Mouse (Mus musculus): Measurements from ENCODE around the gene Ccdc188.

The Ccdc188 gene

DNA sequence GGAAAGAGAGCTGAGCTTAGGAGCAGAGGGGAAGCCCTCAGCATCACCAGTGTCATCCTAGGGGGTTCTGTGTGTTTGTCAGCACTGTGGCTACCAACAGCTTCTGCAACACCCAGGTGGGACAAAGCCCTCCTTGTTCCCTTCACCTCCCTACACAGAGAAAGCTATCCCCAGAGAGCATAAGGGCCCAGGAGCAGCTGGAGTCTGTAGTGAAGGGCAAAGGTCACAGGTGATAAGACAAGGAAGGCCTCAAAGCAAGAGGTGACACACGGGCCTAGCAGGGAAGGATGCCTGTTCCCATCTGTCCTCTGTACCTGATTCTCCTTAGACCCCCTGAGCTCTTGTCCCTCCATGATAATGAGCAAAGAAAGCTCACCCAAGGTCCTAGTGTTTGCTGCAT lies 16.1 kb upstream of the Ccdc188 start:
- DNase-seq (ENCODE audit: extremely low spot score) = no peak

DNA sequence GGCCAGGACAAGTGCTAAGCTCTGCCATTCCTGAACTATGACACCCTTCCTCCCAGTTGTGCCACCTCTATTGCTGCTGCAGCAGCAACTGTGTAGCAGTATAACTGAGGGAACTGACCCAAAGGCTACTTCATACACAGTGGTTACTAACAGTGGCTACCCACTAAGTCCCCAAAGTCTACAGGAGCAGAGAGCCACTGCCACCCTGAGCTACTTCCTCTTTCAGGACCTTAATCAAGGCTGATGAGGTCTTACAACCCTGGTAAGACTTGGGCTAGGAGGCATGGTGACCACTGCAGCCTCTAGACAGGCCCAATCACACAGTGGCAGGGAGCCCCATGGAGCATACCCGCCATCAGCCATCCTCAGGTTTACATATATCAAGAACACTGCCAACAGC lies 15.6 kb upstream of the Ccdc188 start:
- DNase-seq (ENCODE audit: extremely low spot score) = no peak

DNA sequence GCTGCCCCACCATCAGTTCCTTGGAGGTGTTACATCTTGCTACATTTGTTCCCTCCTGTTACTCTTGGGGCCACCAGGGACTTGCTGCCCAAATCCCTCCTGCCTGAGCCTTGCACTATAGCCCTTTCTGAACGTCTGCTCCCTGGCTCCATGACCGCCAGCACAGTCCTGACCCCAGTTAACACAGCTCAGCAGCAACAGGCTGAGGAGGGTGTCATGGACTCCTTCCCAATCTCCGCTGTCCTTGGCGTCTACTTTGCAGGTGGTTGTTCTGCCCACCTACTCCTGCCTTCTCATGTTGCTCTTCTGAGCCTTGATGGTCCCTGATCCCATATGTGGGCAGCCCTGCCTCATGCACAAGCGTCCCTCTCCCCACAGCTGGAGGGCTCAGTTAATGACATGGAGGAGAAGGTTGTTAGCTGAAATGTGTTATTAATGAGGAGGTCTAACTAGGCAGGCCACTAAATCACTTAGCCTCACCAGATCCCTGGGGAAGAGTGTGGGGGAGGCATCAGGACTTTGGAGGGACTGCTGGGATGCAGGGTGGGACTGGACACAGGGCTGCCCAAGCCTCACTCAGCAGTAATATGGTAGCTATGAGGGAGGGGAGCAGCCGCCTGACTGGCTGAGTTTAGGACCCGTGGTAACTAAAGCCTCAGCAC lies 14.1 kb upstream of the Ccdc188 start:
- DNase-seq (ENCODE audit: extremely low spot score) = no peak

DNA sequence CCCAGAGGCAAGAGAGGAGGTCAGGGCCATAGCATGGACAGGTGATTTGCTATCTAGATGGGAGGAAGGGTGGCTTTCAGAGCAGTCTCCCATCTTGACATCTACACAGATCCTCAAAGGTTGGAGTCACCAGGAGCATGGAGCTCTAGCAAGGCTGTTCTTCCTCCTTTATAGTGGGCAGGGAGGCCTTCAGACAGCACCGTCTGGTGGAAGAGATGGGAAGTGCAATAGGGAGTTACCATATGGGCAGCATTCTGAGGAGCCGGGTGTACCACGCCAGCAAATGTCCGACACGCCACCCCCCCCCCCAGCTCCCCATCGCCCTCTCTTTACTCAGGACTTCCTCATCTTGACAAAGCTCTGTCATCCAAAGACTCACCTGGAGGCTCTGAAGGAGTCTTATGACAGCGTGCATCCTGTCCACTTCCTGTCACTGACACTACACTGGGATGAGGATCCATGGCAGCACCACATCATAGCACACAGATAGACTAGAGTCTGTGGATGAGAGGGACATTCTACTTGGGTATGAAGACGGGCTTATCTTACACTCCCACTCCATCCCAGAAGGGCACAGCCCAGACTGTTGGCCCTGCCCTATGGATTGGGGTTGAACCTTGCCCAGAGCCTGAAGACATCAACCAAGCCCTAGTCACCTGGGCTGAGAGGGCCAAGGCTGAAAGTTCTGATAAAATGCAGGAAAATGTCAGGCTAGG lies 6.8 kb upstream of the Ccdc188 start:
- peak; percentile 61 for DNase-seq (ENCODE audit: extremely low spot score)

DNA sequence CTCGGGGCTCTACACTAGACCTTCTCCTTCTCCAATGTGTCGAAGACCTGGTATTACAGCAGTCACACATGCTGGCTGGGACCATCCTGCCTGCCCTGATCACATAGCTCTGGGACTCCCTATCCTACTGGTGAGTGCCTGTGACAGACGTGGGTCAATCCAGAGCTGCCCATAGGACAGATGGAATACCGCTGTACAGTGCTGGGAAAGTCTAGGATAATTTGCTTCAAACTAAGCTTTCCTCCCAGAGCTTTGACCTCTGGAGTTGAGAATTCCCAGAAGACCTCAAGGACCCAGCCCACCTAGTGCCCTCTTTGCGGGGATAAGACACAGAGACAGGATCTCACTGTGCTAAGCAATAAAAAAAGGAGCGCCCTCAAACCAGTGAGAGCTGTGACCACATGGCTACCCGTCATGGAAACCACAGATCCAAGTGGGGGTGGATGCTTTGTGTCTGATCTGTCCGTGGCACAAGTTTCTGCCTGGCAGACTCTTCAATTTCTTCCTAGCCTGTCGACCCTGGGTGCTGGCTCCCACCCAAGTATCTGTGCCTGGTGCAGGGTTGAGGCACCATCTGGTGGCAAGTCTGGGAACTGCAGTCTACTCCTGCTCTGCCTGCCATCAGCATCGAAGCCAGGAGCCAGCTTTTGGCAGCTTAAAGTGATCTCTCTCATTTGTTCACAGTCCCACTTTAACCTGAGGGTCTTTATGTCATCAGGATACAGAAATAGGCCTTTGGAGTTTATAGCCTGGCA lies 6.1 kb upstream of the Ccdc188 start:
- peak; percentile 83 for DNase-seq (ENCODE audit: extremely low spot score)

DNA sequence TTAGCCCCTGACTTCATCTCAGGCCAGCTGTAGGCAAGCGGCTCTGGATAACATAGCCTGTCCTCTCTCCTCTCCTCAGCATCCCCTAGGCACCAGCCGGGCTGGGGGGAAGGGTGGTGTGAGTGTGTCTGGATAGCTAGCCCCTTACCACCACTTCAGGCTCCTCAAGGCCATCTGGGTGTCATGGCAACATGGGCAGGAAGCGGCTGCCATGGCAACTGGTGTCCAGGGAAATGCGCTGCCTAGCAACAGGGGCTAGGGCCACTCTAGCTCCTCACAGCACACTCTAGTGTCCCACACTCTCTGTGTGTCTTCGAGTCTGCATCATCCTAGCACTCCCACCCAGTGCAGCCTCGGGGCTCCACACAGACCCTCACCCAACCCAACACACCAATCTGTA lies 4.0 kb upstream of the Ccdc188 start:
- peak; percentile 72 for DNase-seq (ENCODE audit: extremely low spot score)

DNA sequence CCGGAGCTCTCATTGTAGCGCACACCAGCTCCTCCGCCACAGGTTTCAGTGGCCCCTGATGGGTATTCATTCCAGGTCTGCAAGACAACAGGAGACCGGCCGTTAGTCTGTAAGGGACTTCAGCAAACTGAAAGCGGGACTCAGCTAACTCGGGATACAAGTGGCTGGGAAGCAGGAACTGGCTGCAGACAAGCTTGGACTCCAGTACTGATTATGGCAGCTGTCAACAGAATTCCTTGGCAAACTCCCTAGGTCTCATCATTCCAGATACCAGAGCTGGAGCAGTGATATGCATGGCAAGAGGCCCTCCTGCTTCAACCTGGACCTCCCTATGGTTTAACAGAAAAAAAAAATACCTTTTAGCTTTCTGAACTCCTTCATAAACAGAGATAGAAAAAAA lies 2.8 kb upstream of the Ccdc188 start:
- no peak for DNase-seq (ENCODE audit: extremely low spot score)

DNA sequence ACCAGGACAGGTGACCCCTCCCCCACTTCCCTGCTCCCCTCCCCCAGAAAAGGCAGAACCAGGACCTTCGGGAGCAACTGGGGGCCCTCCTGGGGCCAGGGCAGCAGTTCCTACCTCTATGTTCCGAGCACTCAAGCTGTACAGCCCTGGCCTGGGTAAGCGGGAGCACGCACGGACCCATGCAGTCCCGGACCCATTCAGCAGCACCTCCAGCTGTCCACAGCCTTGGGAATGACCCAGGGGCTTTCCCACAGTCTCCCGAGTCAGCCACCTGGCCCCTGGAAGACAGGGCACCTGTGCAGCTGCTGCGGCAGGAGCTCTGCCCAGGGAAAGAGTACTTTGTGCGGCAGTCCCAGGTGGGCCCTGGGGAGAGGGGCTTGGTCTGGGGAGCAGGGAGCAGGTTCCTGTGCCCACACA lies 909 bp downstream of the Ccdc188 start:
- DNase-seq (ENCODE audit: extremely low spot score) = no peak

DNA sequence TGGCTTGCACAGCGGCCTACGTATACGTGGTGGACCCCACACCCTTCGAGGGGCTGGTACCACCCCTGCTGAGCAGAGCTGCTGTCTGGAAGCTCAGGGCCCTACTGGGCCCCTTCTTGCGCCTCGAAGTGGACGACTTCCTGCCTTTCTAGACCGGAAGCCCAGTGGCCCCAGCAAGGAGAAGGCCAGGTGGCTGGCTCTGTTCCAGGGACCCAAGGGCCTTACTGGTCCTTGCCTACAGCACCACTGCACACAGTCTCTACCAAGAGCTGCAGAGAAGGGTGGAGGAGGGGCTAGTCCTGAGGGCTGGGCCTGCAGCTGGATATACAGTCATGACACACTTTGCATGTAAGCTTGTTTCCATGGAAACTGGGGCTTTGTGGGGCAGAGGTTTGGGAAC lies 2.3 kb downstream of the Ccdc188 start:
- DNase-seq (ENCODE audit: extremely low spot score) = no peak

DNA sequence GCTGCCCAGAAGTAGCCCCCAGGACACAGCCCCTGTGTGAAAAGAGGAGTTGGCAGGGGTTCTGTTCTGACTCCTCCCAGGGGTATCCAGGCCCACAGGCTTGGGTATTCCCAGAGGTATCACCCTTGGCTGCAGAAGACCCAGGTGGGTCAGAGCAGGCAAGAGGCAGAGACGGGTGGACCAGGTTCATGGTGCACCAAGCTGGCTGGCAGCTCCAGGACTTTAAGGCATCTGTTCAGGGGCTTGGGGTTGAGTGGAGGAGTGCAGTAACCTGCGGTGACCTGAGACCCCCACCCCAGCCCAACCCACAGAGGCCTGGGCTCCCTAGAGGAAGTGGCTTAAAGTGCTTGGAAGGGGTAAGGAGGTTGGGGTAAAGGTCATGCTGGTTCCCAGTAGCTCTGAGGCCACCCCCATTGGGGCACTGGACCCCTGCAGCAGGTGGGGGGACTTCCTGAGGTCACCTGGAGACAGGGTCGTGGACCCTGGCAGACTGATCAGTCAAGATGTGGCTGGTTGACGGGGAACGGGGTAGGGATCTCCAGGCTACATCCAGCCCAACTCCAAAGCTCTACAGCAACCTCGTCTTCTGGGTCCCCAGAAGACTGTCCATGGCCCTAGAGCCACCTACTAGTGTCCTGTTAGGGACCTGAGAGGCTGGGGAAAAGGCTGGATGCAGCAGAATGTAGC lies 3.3 kb downstream of the Ccdc188 start:
- DNase-seq (ENCODE audit: extremely low spot score) = no peak

DNA sequence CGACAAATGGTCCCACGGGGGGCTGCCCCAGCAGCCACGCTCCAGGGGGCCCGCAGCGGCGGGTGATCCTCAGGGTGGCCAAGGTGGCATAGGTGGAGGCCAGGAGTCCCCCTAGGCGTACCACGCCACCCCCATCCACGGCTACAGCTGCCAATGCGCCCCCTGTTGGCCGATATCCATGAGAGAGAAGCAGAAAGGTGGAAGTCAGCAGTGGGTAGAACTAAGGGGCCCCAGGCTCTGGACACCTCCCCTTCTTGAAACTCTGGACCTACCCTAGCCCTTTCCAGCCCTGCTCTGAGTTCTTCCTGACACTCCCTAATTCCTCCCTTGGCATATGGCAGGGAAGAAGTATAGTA lies 3.8 kb downstream of the Ccdc188 start:
- no peak for DNase-seq (ENCODE audit: extremely low spot score)

DNA sequence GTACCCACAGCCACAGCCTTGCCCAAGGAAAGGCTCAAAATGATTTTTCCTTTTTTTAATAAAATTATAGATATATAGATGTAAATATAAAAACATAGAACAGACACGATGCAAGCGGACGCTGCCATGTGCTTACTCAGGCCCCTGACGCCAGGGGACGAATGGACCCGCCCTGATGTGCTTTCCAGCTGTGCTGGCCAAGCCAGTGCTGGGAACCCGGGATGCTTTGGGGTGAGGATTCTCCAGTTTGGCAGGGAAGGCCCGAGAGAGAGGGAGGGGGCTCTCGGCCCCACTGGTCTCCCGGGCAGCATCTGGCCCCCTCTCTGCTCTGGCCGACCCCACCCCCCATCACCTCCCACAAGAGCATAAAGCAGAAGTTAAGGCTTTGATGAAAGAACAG lies 4.5 kb downstream of the Ccdc188 start:
- no peak for DNase-seq (ENCODE audit: extremely low spot score)

DNA sequence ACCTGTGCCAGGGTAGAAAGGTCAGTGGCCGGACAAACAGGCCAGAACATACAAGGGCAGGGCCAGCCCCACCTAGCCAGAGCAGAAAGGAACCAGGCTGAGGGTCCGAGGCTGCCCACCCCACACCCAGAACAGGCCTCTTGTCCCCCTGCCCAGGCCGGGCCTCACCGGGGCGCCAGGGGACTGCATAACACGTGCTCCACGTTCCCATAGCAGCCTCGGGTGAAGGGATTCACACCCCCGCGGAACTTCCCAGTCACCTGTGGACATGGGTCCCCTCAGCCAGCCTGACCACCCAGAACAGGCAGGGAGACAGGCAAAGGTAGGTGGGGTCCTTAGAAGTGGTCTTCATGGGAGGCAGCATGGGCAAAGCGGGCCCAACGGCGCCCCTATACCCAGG lies 9.5 kb downstream of the Ccdc188 start:
- no peak for DNase-seq (ENCODE audit: extremely low spot score)

DNA sequence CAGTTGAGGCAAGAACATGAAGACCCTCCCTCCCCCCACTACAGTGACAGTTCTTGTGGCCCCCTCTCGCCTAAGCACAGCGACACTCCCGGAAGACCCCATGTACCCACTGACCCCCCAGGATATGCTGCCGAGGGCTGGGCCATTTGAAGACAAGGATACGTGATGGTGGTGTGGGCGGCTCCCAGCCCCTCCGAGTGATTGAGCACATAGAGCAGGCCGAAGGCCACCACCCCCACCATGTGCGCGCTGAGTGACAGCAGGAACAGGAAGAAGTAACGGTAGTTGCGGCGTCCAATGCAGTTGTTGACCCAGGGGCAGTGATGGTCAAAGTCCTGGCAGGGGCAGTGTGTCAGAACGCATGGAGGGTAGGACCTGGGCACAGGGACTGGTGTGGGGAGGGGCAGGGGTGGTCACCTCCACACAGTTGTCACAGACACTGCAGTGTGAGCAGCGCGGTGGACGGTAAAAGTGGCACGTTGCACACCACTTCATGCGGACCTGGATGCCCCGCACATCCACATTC lies 10.3 kb downstream of the Ccdc188 start:
- no peak for DNase-seq (ENCODE audit: extremely low spot score)

DNA sequence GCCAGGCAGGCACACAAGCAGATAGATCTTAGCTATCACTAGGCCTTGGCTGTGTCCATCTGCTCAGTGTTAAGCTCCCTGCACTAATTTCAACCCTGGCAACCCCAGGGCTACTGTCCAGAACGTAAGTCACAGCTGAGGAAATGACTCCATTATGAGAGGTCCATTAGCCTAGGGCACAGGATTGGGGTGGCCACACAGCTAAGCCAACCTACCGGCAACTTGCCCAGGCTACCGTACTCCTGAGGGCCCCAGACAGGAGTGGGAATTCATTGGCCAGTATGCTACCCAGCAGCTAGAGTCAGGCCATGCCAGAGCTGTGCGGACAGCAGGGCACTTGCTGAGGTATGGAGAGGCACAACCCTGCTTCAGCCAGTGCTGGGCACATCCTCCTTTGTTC lies 11.2 kb downstream of the Ccdc188 start:
- DNase-seq (ENCODE audit: extremely low spot score) = no peak

DNA sequence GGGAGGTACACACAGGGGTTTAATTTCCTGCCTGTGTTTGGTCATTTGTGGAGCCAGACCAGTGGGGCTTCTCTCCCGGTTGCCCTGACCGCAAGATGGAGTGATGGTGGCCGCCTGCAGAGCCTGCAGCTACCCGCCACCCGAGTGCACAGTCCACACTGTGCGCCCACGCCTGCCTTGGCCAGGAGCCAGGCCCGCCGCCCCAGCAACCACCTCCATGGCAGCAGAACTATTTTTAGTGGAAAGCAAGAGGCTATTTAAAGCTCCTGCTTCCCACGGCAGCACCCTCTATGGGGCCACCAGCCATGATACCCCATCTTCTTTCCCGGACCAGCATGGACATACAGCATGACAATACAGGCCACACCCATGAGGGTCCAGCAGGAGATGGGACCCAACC lies 11.9 kb downstream of the Ccdc188 start:
- DNase-seq (ENCODE audit: extremely low spot score) = no peak

DNA sequence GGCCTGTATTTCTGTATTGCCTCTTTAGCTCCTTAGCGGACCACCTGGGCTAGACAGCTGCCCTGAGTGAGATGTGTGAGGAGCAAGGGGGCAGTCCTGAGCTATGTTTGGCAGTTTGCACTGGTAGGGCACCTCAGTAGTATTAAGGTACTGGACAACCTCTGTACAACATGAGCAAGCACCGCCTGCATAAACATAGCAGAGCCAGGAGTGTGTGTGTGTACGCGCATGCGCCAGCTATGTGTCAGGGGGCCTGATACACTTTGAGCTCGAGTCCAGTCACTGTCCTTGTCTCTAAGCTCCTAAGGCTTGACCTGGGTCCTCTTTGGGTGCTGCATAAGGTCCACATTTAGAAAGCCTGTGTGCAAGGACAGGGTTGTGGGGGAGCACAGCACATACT lies 12.9 kb downstream of the Ccdc188 start:
- no peak for DNase-seq (ENCODE audit: extremely low spot score)

DNA sequence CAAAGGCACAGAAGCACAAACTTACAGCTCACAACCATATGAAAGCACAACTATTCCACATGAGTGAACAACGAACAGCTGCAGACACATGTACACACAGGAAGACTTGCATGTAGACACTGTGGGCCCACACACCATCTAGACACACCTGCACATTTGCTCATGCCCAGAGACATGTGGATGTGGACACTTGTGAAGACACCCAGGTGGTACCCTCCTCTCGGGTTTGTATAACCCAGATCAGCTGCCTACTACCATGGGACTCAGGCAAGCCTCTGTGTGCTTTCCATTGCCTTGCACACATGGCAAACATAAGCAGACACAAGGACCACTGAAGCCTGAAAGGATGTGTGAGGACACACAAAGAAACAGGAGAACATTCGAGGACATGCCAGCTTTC lies 13.4 kb downstream of the Ccdc188 start:
- no peak for DNase-seq (ENCODE audit: extremely low spot score)

DNA sequence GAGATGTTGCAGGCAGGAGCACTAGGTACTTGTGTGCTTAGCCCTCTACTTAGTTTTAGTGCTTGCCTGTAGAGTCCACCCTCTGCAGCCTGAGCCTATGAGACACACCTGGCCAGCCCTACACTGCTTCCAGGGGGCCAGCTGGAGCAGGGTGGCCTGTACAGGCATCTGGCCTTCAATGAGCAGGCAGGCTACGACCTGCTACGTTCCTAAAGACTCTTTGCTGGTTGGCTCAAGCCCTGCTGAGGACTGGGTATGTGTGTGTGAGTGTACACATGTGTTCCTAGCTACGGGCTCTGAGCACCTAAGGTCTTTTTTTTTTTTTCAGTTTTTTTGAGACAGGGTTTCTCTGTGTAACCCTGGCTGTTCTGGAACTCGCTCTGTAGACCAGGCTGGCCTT lies 13.8 kb downstream of the Ccdc188 start:
- no peak for DNase-seq (ENCODE audit: extremely low spot score)

DNA sequence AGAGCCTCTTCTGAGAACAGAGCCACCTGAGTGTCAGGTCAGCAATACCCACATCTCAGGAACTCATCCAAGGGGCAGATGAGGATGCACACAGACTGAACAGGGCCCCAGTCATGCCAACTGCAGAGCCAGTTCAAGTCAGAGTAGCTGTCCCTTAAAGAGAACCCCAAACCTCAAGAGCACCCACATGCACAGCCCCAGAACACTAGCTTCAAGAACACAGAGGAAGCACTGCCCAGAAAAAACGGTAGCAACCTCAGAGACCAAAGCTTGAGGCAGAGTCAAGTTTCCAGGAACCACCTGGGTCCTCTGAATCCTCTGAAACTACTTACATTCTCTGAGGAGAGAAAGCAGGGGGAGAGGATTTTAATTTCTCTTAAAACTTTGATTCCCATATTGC lies 15.8 kb downstream of the Ccdc188 start:
- DNase-seq (ENCODE audit: extremely low spot score) = no peak

DNA sequence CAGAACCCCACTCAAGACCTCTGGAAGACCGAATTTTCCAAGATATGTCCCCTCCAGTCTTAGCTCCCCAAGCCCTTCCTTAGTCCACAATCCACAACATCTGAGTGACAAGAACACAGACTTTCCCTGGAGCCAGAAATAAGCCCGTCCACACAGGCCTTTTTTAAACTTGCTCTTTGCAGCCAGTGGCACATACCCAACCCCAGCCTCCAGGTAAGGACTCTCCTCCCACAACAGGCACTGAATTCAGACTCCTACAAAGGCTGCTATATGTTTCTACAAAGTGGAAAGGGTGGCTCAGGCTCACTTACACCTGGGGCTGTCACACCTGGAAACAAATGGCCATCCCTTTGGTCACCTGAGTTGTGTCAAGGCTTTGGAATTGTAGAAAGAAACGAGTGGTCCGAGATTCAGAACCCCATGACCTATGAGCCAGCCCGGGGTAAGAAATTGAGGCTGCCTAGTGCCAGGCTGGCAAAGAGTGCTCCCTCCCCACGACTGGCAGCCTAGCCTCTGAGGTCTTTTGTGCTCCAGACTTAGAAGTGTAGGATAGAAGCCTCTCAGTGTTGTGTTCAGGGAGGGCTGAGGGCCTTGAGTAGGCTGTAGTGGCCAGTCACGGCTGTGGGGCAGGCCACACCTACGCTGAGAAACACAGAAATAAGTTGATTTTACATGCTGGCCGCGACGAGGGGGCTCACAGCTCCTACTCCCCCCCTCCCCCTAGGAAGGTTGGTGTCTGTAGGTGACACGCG lies 16.4 kb downstream of the Ccdc188 start:
- no peak for DNase-seq (ENCODE audit: extremely low spot score)
